Mouse (Mus musculus) frontal cortex, adult (tissue): ENCODE results near the gene Dnaic1.

Experiments
- ATAC-seq: cut with Nextera tagmentation; 2 replicates; pipeline ENCODE4 v1.9.2; 2017; ENCODE audit warnings: mild to moderate bottlenecking, moderate library complexity, mixed read lengths; ENCODE audit not compliant: low TSS enrichment

The Dnaic1 gene

GRCm38 (mm10) chr4:41569411-41569885 lies at the start of gene Dnaic1, which contains the start of gene Fam219a:
Gene Dnaic1 (plus strand): TSS chr4:41569775.
Gene Fam219a (minus strand): TSS chr4:41569538.
- peak; percentile 90 for ATAC-seq

GRCm38 (mm10) chr4:41520641-41521040 lies 48.9 kb upstream of the Dnaic1 start:
- ATAC-seq = peak; percentile 15; the same call in 1 of the 2 replicates

- no peak for ATAC-seq
These were observed 47.4 kb upstream of the Dnaic1 start for GRCm38 (mm10) chr4:41522136-41522535.

- ATAC-seq = peak; percentile 10; the same call in 1 of the 2 replicates
These were observed 46.8 kb upstream of the Dnaic1 start for GRCm38 (mm10) chr4:41522788-41523187.

GRCm38 (mm10) chr4:41523839-41524238 lies 45.7 kb upstream of the Dnaic1 start:
- ATAC-seq = no peak

- ATAC-seq = no peak
These were observed 44.7 kb upstream of the Dnaic1 start for GRCm38 (mm10) chr4:41524829-41525228.

GRCm38 (mm10) chr4:41526553-41526952 lies 43.0 kb upstream of the Dnaic1 start:
- ATAC-seq = peak; percentile 11; the same call in 1 of the 2 replicates

- no peak for ATAC-seq
These were observed 42.5 kb upstream of the Dnaic1 start for GRCm38 (mm10) chr4:41527076-41527475.

GRCm38 (mm10) chr4:41527996-41528395 lies 41.6 kb upstream of the Dnaic1 start:
- no peak for ATAC-seq

GRCm38 (mm10) chr4:41532420-41532819 lies 37.2 kb upstream of the Dnaic1 start:
- no peak for ATAC-seq

- no peak for ATAC-seq
These were observed 34.7 kb upstream of the Dnaic1 start for GRCm38 (mm10) chr4:41534866-41535265.

- no peak for ATAC-seq
These were observed 27.4 kb upstream of the Dnaic1 start for GRCm38 (mm10) chr4:41542136-41542535.

- peak; percentile 48; the same call in 1 of the 2 replicates for ATAC-seq
These were observed 23.6 kb upstream of the Dnaic1 start for GRCm38 (mm10) chr4:41545985-41546384.

GRCm38 (mm10) chr4:41547086-41547485 lies 22.5 kb upstream of the Dnaic1 start:
- ATAC-seq = no peak

GRCm38 (mm10) chr4:41552529-41552928 lies 17.0 kb upstream of the Dnaic1 start:
- ATAC-seq = peak; percentile 56

- ATAC-seq = no peak
These were observed 16.5 kb upstream of the Dnaic1 start for GRCm38 (mm10) chr4:41553116-41553515.

GRCm38 (mm10) chr4:41554994-41555663 lies 14.4 kb upstream of the Dnaic1 start:
- ATAC-seq = no peak

- ATAC-seq = no peak
These were observed 13.1 kb upstream of the Dnaic1 start for GRCm38 (mm10) chr4:41556311-41556953.

GRCm38 (mm10) chr4:41557092-41557491 lies 12.5 kb upstream of the Dnaic1 start:
- ATAC-seq = peak; percentile 17

- no peak for ATAC-seq
These were observed 6.3 kb upstream of the Dnaic1 start for GRCm38 (mm10) chr4:41563297-41563696.

- no peak for ATAC-seq
These were observed 3.5 kb upstream of the Dnaic1 start for GRCm38 (mm10) chr4:41566123-41566522.

- peak; percentile 53 for ATAC-seq
These were observed 1.3 kb upstream of the Dnaic1 start for GRCm38 (mm10) chr4:41568239-41568638.
